Mouse (Mus musculus): ENCODE data around the gene Smim8. TPM values are rescaled to one million over a fixed set of nuclear protein-coding genes. Genes with fewer than 3 reads are reported as not detected.
A peak's percentile ranks its signal among the peaks of the same experiment; 100 is the strongest.
"Not testable (repeated sequence)": the region's sequence is repeated elsewhere in the genome, so short reads cannot be mapped to it uniquely, and the experiment has no call there.

Gene Smim8
- polyA plus RNA-seq, 1 experiment from 2014 or later, result 38.2 TPM

GRCm38 (mm10) chr4:34756163-34756562 is 22.1 kb downstream of the Smim8 start, which contains the start of gene Gm136:
Gene Gm136 (minus strand): TSS chr4:34756263.
- no peaks in the 10 kb centered on the region for H3K9me3 ChIP-seq (replicated peaks)
- DNase-seq (ENCODE audit: low spot score), result no peak
- no peak within 1 kb of the TSS for H3K4me3 ChIP-seq
- H3K4me1 ChIP-seq, result no peaks in the 10 kb centered on the region
- no peaks in the 10 kb centered on the region for H3K27me3 ChIP-seq (ENCODE audit: low read depth, poor library complexity, severe bottlenecking)
- H3K36me3 ChIP-seq, result no peaks in the 10 kb centered on the region
- WGBS, result 94% methylated on average over 1 of the region's 1 CpGs
- no peak within 1 kb of the TSS for H3K27ac ChIP-seq

- DNase-seq (ENCODE audit: low spot score), result no peak
- no peaks in the 10 kb centered on the region; the same call in 1 of the 2 replicates for H3K4me1 ChIP-seq
- no peaks in the 10 kb centered on the region for H3K27me3 ChIP-seq (ENCODE audit: low read depth, poor library complexity, severe bottlenecking)
- no peaks in the 10 kb centered on the region for H3K36me3 ChIP-seq
- no peak overlapping the region for H3K27ac ChIP-seq
- H3K9me3 ChIP-seq (replicated peaks), result no peaks in the 10 kb centered on the region
- WGBS, result 67% methylated on average over 6 of the region's 6 CpGs
- no peak overlapping the region for H3K4me3 ChIP-seq
These were observed 29.0 kb downstream of the Smim8 start for GRCm38 (mm10) chr4:34749236-34749635.

DNA sequence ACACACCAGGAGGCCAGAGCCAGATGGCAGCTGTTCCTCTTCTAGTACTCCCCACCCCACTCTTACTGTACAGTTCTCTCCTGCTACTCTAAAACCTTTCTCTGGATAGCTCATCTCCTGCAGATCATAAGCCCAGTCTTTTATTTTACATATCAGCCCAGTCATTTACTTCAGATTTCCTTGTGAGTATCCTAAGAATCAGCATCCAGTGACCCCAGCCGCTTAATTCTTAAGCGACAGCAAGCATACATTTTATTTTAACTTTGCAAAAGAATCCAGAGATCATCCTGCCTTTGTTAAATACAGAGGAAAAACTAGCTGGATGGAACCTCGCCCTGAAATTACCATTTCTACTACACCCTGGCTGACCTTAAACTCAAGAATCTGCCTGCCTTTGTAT is 43.8 kb downstream of the Smim8 start:
- H3K4me1 ChIP-seq, result peaks cover 9% of the 10 kb centered on the region
- no peak overlapping the region for H3K27ac ChIP-seq
- H3K36me3 ChIP-seq, result no peaks in the 10 kb centered on the region
- peaks cover 5% of the 10 kb centered on the region for H3K27me3 ChIP-seq (ENCODE audit: low read depth, poor library complexity, severe bottlenecking)
- H3K4me3 ChIP-seq, result no peak overlapping the region
- H3K9me3 ChIP-seq (replicated peaks), result no peaks in the 10 kb centered on the region
- no peak for DNase-seq (ENCODE audit: low spot score)
- WGBS, result 80% methylated on average over 3 of the region's 3 CpGs

- not testable (repeated sequence) for H3K9me3 ChIP-seq (replicated peaks); H3K36me3 ChIP-seq; DNase-seq (ENCODE audit: low spot score); H3K4me3 ChIP-seq; H3K27ac ChIP-seq; H3K4me1 ChIP-seq
- 38% methylated on average over 2 of the region's 2 CpGs for WGBS
- peaks cover 12% of the 10 kb centered on the region for H3K27me3 ChIP-seq (ENCODE audit: low read depth, poor library complexity, severe bottlenecking)
These were observed 44.8 kb downstream of the Smim8 start for GRCm38 (mm10) chr4:34733415-34733814.

DNA sequence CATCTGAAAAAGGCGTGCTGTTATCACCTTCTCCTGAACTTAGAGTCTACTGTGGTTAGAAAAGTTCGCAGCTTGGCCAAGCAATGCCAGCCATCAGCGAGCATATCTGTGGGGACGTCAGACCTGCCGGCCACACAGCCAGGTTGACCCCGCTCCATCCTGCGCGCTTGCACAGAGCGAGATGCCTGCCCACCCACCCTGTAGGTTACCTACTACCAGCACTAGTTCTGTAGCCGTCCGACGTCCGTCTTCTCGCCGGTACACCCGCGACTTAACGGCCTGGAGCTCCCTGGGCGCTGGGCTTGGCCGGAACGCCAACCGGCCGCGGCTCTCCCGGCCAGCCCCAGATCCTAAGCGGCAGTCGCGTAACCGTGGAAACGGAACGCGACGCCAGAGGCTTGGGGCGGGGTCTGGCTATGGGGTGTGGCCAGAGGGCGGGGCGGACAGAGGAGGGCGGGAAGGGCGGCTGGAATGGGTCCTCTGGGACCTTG is 48.3 kb downstream of the Smim8 start, which contains the start of gene Cfap206:
Gene Cfap206, minus strand, starts transcription at position 356 of the 491 bp plus-strand sequence.
- Histone ChIP-seq H3K36me3 (no peaks in the 10 kb centered on the region), H3K4me1 (peaks cover 10% of the 10 kb centered on the region), H3K9me3 (replicated peaks) (no peaks in the 10 kb centered on the region), H3K27me3 (ENCODE audit: low read depth, poor library complexity, severe bottlenecking) (peaks cover 12% of the 10 kb centered on the region), H3K4me3 (peak within 1 kb of the TSS; percentile 67), H3K27ac (peak within 1 kb of the TSS; percentile 15; the same call in 1 of the 2 replicates)
- WGBS, result under 1% methylated on average over 38 of the region's 38 CpGs
- peak; percentile 87 for DNase-seq (ENCODE audit: low spot score)

GRCm38 (mm10) chr4:34725710-34726109 is 52.5 kb downstream of the Smim8 start:
- not testable (repeated sequence) for H3K36me3 ChIP-seq; H3K4me3 ChIP-seq; DNase-seq (ENCODE audit: low spot score); H3K9me3 ChIP-seq (replicated peaks); H3K4me1 ChIP-seq; H3K27ac ChIP-seq
- H3K27me3 ChIP-seq (ENCODE audit: low read depth, poor library complexity, severe bottlenecking), result peaks cover 12% of the 10 kb centered on the region
- WGBS, result 92% methylated on average over 3 of the region's 3 CpGs

DNA sequence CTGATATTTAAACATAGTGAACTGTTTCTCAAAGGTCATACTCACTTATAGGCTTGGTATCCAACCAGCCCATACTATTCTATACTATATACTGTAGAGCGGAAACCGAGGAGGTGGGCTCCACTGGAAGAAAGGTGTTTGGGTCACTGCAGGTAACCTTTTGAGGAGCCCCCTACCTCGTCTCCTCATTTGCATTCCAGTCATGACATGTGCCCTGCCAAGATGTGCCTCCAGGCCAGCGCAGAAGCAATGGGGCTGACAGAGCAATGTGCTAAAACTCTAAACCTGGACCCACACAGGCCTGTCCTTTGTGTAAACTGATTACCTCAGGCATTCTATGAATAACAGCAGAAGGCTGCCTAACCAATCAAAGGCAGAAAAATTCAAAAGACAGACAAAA is 53.9 kb downstream of the Smim8 start:
- DNase-seq (ENCODE audit: low spot score), result no peak
- Histone ChIP-seq H3K36me3 (no peaks in the 10 kb centered on the region), H3K4me3 (no peak overlapping the region), H3K27ac (no peak overlapping the region), H3K9me3 (replicated peaks) (0 out of 2 replicates have a peak, but pooled peaks cover 3% of the 10 kb centered on the region), H3K4me1 (no peaks in the 10 kb centered on the region), H3K27me3 (ENCODE audit: low read depth, poor library complexity, severe bottlenecking) (0 out of 2 replicates have a peak, but pooled peaks cover 6% of the 10 kb centered on the region)
- 57% methylated on average over 4 of the region's 4 CpGs for WGBS

DNA sequence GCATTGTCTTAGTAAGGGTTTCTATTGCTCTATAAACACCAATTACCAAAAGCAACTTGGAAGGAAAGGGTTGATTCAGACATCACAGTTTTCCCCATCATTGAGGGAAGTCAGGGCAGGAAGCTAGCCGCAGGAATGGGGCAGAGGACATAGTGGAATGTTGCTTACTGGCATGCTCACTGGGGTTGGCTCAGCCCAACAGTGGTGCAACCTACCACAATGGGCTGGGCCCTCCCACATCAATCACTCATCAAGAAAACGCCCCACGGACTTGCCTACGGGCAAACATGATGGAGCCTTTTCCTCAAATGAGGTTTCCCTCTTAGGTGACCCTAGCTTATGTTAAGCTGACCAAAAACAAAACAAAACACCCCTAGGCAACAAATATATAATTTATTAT is 55.0 kb downstream of the Smim8 start:
- no peak overlapping the region for H3K4me3 ChIP-seq

GRCm38 (mm10) chr4:34720127-34720895 is 57.9 kb downstream of the Smim8 start:
- H3K27me3 ChIP-seq (ENCODE audit: low read depth, poor library complexity, severe bottlenecking), result no peaks in the 10 kb centered on the region
- no peak for DNase-seq (ENCODE audit: low spot score)
- no peaks in the 10 kb centered on the region for H3K36me3 ChIP-seq
- WGBS, result 92% methylated on average over 7 of the region's 7 CpGs
- H3K27ac ChIP-seq, result no peak overlapping the region
- no peak overlapping the region for H3K4me3 ChIP-seq
- no peaks in the 10 kb centered on the region for H3K4me1 ChIP-seq
- 0 out of 2 replicates have a peak, but pooled peaks cover 5% of the 10 kb centered on the region for H3K9me3 ChIP-seq (replicated peaks)

More for the DNA sequence above, 55.0 kb downstream of the Smim8 start:
- WGBS, result 72% methylated on average over 4 of the region's 4 CpGs
- 0 out of 2 replicates have a peak, but pooled peaks cover 5% of the 10 kb centered on the region for H3K9me3 ChIP-seq (replicated peaks)
- H3K4me1 ChIP-seq, result no peaks in the 10 kb centered on the region
- no peak overlapping the region for H3K27ac ChIP-seq
- no peaks in the 10 kb centered on the region for H3K36me3 ChIP-seq
- no peaks in the 10 kb centered on the region for H3K27me3 ChIP-seq (ENCODE audit: low read depth, poor library complexity, severe bottlenecking)
- DNase-seq (ENCODE audit: low spot score), result no peak

- Histone ChIP-seq H3K36me3 (no peaks in the 10 kb centered on the region), H3K4me3 (no peak overlapping the region), H3K27me3 (ENCODE audit: low read depth, poor library complexity, severe bottlenecking) (no peaks in the 10 kb centered on the region), H3K27ac (no peak overlapping the region), H3K9me3 (replicated peaks) (0 out of 2 replicates have a peak, but pooled peaks cover 5% of the 10 kb centered on the region), H3K4me1 (no peaks in the 10 kb centered on the region)
- DNase-seq (ENCODE audit: low spot score), result no peak
- 95% methylated on average over 12 of the region's 12 CpGs for WGBS
These were observed 58.8 kb downstream of the Smim8 start for GRCm38 (mm10) chr4:34719421-34719820.

Other genes starting within 250 kb of the Smim8 start
- 70.2 and 75.5 TPM in 2 replicates for gene Akirin2, start 227.5 kb downstream of the Smim8 start, polyA plus RNA-seq (2016; fragmentation: Nextera tagmentation; extraction: Ambion mirVana)
- 86.0 and 106 TPM in 2 replicates for gene Orc3, start 163.5 kb downstream of the Smim8 start, polyA plus RNA-seq (2016; fragmentation: Nextera tagmentation; extraction: Ambion mirVana)
- gene Rars2, start 163.5 kb downstream of the Smim8 start, polyA plus RNA-seq (2016; fragmentation: Nextera tagmentation; extraction: Ambion mirVana), result 66.5 and 66.6 TPM in 2 replicates
- 57.5 and 58.1 TPM in 2 replicates for gene Slc35a1, start 91.0 kb downstream of the Smim8 start, polyA plus RNA-seq (2016; fragmentation: Nextera tagmentation; extraction: Ambion mirVana)
- 0.28 and 0.33 TPM in 2 replicates for gene Cfap206, start 48.2 kb downstream of the Smim8 start, polyA plus RNA-seq (2016; fragmentation: Nextera tagmentation; extraction: Ambion mirVana)
- not detected in 2 replicates for gene Gm136, start 22.2 kb downstream of the Smim8 start, polyA plus RNA-seq (2016; fragmentation: Nextera tagmentation; extraction: Ambion mirVana)
- 20.5 and 25.3 TPM in 2 replicates for gene Zfp292, start 104.5 kb upstream of the Smim8 start, polyA plus RNA-seq (2016; fragmentation: Nextera tagmentation; extraction: Ambion mirVana)
- not detected in 2 replicates for gene Cga, start 115.4 kb upstream of the Smim8 start, polyA plus RNA-seq (2016; fragmentation: Nextera tagmentation; extraction: Ambion mirVana)